Mouse (Mus musculus): ENCODE measurements at regions not wholly inside any gene's neighbourhood (a gene's known extent, or its start where the extent isn't known, plus 50 kb on each side); places are given as distances from the start of the nearest gene placed in this dataset.

DNA sequence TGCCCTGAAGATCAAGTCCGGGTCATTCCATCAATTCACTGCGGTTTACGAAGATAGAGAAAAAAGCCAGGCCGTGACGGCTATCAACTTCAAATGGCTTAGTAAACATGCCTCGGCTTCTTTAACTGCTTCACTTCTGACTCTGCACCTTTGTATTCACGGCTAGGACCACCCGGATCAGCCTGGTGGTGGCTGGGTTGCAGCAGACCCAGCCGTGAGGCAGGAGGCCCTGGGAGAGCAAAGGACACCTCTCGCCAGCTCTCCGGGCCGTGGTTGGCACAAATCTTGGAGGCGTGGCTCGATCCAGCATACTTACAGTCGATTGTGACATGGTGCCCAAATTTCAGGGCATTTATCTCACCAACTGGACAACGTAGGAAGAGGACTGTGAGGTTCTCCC, 187.5 kb downstream of the Gpat3 start:
- no peak for DNase-seq
- intact Hi-C loops (cut with DNase I; ENCODE audit: low total_unique reads), result no loop called here

DNA sequence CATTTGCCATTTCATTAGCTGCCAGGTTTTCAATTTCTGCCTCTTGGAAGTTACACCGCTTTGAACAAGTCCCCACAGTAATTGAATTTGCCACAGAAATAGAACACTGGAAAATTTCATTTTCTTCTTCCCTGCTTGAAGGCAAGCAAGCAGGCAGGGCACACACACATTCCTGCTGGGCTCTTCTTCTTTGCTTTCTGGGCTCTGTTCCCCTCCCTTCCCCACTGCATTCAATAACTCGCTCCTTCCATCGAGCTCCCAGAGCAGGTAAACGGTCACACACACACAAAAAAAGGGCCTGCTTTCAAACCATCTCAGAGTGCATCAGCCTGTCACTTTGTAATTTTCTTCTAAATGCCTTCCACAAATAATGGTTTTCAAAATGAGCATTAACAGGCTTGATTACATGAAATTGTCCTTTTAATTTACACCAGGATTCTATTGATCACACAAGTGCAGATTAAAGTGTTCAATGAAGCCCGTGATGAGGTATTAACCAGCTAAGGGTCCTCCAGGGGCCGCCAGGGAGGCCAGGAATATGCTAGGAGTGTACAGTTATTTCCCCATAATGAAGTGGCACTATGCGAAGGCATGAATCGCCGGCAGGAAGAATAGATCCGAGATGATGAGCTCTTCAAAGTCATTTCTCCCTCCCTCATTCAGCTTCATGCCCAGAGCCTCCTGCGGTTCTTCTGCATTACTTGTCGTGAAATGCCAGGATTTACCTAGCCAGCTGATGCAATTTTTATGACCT, 186.8 kb downstream of the Gpat3 start:
- intact Hi-C loops (cut with DNase I; ENCODE audit: low total_unique reads), result no loop called here
- DNase-seq, result no peak

DNA sequence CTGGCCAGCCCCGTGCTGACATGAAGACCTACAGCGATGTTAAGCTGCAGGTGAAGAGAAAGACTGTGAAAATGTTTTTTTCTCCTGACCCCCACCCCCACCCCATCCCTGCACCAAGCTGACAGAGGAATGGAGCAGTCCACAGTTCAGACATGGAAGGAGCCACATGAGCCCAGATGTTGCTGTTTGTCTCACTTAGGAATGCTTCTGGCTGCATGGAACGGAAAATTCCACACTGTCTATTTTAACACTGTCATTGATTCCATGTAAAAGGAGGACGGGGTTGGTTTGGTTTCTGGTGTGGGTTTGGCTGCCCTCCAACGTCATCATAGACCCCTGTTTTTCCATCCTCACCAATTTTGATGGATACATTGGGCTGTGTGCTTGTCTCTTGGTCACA, 179.3 kb downstream of the Gpat3 start:
- DNase-seq, result no peak
- intact Hi-C loops (cut with DNase I; ENCODE audit: low total_unique reads), result no loop called here

DNA sequence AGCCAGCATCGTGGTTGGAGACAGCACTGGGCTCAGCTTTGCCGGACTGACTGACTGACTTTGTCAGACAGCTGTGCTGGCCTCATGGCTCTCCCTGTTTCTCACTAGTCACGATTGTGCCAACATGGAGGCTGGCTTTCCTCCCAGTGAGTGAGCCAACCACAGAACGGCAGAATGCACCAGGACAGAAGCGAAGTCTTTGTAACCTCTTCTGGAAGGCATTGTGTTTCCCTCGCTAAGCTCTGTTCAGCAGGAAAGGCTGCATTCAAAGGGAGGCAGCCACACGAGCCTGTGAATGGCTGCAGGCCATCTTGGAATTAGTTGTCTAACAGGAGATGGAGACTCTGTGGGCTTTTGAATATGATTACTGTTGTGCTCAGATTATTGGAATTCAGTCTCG, 178.3 kb downstream of the Gpat3 start:
- peak; percentile 45 for DNase-seq
- intact Hi-C loops (cut with DNase I; ENCODE audit: low total_unique reads), result no loop called here

DNA sequence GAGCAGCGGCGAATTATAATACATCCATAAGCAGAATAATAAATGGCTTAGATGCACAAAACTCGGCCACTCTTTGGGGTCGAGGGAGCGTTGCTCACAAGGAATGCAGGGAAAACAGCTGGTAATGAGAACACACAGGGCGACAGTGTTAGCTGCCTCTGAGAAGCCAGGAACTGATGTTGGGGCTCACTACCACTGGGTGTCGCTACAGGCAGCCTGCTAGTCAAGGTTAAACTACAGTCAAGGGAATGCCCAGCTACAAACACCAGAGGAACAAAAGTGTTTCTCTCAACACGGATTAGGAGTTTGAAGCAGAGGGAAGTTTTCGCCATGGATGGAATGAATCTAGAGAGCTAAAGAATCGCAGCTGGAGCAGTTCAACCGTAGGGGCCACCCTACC, 175.3 kb downstream of the Gpat3 start:
- intact Hi-C loops (cut with DNase I; ENCODE audit: low total_unique reads), result no loop called here

DNA sequence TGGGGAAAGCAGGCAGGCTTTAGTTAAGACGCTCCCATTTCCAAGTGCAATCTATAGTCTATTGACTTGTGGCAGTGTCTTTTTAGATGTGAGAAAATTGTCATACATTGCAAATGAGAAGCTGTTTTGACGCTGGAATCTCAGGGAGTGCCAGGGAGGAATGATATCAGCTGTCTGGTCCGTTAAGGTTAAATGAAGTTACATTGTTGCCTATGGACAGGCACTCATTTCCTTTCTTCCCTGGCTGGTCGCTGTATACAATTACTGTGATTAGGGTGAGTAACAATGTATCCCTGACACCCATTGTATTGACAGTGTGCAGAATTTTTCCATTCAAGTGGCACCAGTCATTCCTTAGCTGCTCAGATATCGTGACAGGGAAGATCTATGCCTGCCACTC, 168.3 kb downstream of the Gpat3 start:
- intact Hi-C loops (cut with DNase I; ENCODE audit: low total_unique reads), result no loop called here
- DNase-seq, result no peak

More for the DNA sequence above, 175.3 kb downstream of the Gpat3 start:
- peak; percentile 69 for DNase-seq

DNA sequence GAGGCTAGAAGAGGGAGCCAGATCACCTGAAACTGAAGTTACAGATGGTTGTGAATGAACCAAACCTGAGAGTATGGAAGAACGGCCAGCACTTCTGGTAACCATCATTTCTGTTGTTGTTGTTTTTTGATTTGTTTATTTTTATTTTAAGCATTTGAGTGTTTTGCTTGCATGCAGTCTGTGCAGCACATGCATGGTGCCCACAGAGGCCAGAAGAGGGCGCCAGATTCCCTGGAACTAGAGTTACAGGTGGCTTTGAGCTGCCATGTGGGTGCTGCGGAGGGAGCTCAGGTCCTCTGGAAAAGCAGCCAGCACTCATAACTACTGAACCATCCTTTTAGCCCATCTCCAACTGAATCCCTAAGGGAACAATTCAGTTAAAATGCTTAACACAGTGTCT, 159.7 kb downstream of the Gpat3 start:
- no peak for DNase-seq
- intact Hi-C loops (cut with DNase I; ENCODE audit: low total_unique reads), result no loop called here

DNA sequence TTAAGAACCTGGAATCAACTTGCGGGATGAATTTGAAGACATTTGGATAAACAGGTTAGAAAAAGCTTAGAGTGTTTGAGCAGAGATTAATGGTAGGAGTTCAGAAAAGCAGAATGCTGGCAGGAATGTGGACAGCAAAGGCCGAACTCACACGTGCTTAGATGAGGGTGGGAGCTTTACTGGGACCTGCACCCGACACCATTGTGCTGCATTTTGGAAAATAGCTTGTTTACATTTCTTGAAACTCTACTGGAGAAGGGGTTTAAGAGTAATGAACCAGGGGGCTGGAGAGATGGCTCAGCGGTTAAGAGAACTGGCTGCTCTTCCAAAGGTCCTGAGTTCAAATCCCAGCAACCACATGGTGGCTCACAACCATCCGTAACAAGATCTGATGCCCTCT, 154.9 kb downstream of the Gpat3 start:
- DNase-seq, result no peak
- intact Hi-C loops (cut with DNase I; ENCODE audit: low total_unique reads), result no loop called here

DNA sequence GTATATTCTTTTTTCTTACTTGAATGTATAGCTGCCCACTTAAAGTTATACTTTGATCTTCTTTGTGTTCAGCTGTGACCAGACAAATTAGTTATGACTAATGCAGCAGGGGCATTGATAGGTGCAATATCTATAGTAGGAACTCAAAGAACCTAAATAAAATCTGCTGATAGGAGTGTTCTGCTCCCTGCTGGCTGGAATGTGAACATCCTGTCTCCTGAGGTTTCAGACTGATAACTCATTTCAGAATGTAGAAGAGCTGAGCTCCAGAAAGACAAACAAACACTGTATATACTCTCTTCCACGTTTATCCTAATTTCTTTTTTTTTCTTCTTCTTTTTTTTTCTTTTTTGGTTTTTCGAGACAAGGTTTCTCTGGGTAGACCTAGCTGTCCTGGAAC, 146.9 kb downstream of the Gpat3 start:
- intact Hi-C loops (cut with DNase I; ENCODE audit: low total_unique reads), result no loop called here
- no peak for DNase-seq

DNA sequence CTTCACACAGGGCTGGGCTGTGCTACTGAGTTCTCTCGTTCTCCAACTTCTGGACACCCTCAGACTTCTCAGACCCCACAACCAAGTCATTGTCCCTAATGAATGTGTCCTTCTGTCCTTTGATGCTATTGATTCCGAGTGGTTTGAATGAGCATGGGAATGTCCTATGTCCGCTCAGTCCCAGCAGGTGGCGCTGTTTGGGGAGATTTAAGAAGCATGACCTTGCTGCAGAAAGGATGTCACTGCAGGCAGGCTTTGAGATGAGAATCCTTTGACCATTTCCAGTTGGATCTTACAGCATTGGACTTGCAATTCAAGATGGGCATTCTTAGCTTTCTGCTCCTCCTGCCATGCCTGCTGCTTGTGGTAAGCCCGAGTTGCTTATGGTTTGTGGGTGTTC, 146.1 kb downstream of the Gpat3 start:
- peak; percentile 8 for DNase-seq
- intact Hi-C loops (cut with DNase I; ENCODE audit: low total_unique reads), result no loop called here

DNA sequence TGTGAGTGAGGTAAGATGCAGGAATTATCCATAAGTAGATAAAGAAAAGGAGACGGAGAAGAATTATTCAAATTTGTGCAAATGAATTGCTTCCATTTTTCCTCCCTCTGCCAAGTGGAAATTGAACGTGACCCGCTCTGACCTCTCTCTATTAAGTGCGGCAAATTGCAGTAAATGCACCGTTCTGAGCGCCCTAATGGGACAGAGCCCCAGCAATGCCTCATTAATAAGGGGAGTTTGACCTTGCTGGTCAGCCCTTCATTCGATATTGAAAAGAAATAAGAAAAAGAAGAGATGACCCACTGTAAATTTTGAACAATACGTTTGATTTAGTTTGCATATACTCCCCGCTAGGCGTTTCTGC, 137.0 kb downstream of the Gpat3 start:
- no peak for DNase-seq
- intact Hi-C loops (cut with DNase I; ENCODE audit: low total_unique reads), result no loop called here

DNA sequence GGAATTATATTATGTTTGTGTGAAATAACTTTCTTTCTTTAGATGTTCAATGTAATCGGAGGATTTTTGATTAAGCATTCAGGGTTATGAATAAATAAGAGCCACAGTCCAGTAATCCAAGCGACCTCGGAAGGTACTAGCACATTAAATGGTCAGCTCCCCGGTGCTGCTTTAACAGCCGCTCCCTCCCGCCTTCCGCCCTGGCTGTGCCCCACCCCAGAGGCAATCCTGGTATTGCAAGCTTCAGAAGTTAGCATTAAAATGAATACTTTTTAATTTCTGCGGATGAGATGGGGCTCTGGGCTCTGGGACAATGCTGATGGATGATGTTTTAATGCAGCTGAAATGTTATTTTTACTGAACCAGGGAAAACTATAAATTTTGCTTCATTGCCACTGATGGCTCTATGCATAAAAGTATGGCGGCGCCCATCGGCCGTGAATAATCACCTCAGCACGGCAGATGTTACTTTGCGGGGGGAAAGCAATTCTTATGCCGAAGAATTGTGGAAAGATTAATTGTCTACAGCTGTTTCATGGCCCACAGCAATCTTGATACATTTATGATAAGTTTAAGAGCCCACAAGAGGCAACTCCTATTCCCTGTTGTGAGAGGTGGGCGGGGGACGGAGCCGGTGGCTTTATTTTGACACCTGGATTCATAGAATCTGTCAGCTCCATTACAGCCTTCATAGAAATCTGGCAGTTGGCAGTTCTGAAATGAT, 136.5 kb downstream of the Gpat3 start:
- intact Hi-C loops (cut with DNase I; ENCODE audit: low total_unique reads), result no loop called here
- no peak for DNase-seq

DNA sequence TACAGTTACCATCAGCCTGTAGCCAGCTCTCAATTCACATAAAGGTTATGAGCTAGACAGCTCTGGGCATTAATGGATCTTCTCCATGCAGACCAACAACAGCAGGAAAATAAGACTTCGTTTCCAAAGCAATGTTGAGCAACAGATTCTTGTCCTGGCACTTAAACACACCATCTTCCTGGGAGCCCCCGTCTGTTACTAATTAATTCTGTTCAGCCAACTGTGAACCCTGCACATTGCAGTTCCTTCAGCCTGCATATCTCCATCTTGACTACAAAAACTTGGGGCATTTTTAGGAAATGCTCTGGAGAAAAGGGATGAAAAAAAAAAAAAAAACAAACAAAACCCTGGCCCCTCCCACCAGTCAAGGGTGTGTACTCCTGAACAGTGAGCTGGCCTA, 131.2 kb downstream of the Gpat3 start:
- intact Hi-C loops (cut with DNase I; ENCODE audit: low total_unique reads), result no loop called here

DNA sequence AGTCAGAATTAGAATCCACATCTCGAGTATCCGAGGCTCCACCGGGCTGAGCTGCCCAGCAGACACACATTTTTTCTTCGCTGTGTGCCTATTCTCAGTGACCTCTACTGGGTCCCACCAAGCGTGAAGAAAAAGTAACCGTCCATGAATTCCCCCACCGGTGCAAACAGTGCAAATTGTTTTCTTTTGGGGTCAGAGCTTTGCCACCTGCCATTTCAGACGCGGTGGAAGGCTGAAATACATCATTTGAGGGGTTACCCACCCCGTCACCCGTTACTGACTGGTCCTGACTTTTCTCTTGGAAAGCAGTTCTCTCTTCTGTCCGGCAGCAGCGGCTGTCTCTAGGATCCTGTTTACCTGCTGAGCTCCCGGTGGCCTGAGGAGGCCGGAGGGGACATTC, 105.7 kb downstream of the Gpat3 start:
- intact Hi-C loops (cut with DNase I; ENCODE audit: low total_unique reads), result no loop called here
- no peak for DNase-seq

More for the DNA sequence above, 131.2 kb downstream of the Gpat3 start:
- DNase-seq, result no peak
